Mouse (Mus musculus): ENCODE results near the gene Gm12216.

DNA sequence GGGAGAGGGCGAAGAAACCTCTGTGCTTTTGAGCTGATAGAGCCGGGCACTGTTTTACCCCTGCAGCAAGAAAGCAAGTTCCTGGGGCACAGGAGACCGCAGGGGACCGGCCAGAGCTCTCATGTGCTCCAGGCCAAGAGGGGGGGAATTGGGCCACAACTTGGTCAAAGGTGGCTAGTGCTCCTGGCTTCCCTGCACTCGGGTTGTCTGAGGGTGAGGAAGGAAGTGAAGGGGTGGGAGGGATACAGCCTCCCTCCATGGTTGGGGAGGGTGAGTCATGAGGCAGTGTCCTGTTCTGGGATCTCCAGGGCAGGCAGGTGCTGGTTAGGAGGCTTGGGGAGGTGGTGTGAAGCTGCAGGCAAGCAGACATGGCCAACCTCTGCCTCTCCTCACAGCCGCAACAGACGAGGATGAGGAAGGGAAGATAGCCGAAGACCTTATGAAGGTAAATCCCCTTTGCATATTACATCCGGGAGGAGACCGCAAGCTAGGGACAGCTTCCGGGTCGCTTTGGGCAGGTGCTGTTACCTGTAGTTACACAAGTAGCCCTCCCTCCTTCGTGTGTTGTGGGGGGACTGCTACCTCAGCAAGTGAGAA lies 84.3 kb downstream of the Gm12216 start:
- no peak for TF ChIP-seq CTCF (IDR thresholded peaks at IDR 0.05; ENCODE audit: extremely low read depth, insufficient read depth, insufficient read length, insufficient replicate concordance)
- TF ChIP-seq POLR2A (IDR thresholded peaks at IDR 0.05; ENCODE audit: low read depth, low read length), result no peak

Data from spleen, adult 2 months (tissue).